Mouse (Mus musculus) forebrain, postnatal 0 days (tissue): ENCODE measurements at regions not wholly inside any gene's neighbourhood (a gene's known extent, or its start where the extent isn't known, plus 50 kb on each side); places are given as distances from the start of the nearest gene placed in this dataset.
"Not testable (repeated sequence)": the region's sequence is repeated elsewhere in the genome, so short reads cannot be mapped to it uniquely, and the experiment has no call there.

ENCODE experiments used
- ATAC-seq: fragments of 200-750 bp; cut with Nextera tagmentation; 2 replicates; pipeline ENCODE4 v1.8.0; 2017; ENCODE audit warnings: mild to moderate bottlenecking, moderate library complexity
- DNase-seq: peaks from one replicate; pipeline ENCODE4 v3.0.0-alpha.2; 2015
- H3K27ac ChIP-seq: fragments of 300-500 bp; sonication (generic); 2 replicates; pipeline ENCODE4 v1.5.1; 2014; ENCODE audit warnings: low read depth, mild to moderate bottlenecking, antibody characterized with exemption, low read length, moderate library complexity, mixed read lengths
- H3K27me3 ChIP-seq: fragments of 300-500 bp; sonication (generic); 2 replicates; pipeline ENCODE4 v1.6.1; 2014; ENCODE audit warnings: mild to moderate bottlenecking, low read length, mixed read lengths; ENCODE audit not compliant: insufficient read depth
- H3K36me3 ChIP-seq: fragments of 300-500 bp; sonication (generic); 2 replicates; pipeline ENCODE4 v1.6.1; 2014; ENCODE audit warnings: mild to moderate bottlenecking, moderate library complexity; ENCODE audit not compliant: insufficient read depth
- H3K4me1 ChIP-seq: fragments of 300-500 bp; sonication (generic); 2 replicates; pipeline ENCODE4 v1.6.1; 2014; ENCODE audit warnings: antibody characterized with exemption; ENCODE audit not compliant: insufficient read depth
- H3K4me2 ChIP-seq: fragments of 300-500 bp; sonication (generic); 2 replicates; pipeline ENCODE4 v1.6.1; 2014; ENCODE audit warnings: low read depth, mild to moderate bottlenecking, moderate library complexity
- H3K4me3 ChIP-seq: fragments of 300-500 bp; sonication (generic); 2 replicates; pipeline ENCODE4 v1.5.1; 2014; ENCODE audit warnings: low read depth, low read length, mixed read lengths
- H3K9ac ChIP-seq: fragments of 300-500 bp; sonication (generic); 2 replicates; pipeline ENCODE4 v1.6.1; 2014; ENCODE audit warnings: mild to moderate bottlenecking
- H3K9me3 ChIP-seq: fragments of 300-500 bp; sonication (generic); 2 replicates; pipeline ENCODE4 v1.6.1; 2016; ENCODE audit warnings: low read length
- CTCF ChIP-seq: sonication (generic); IDR thresholded peaks from 2 replicates; pipeline ENCODE4 v1.5.1; 2016; ENCODE audit warnings: antibody characterized with exemption, control low read depth, low read depth
- WGBS: fragments of 180-500 bp; shearing (Covaris S2); extraction: QIAGEN DNeasy Blood & Tissue Kit; methylation state at CpG from one replicate; pipeline ENCODE4 v1.1.7; 2014; 5-methylcytosine and 5-hydroxymethylcytosine counted together

- DNase-seq (no peak), ATAC-seq (no peak)
- H3K27ac ChIP-seq, result no peak overlapping the region
- H3K4me2 ChIP-seq, result no peak overlapping the region
- no peaks in the 10 kb centered on the region for H3K36me3 ChIP-seq
- no peaks in the 10 kb centered on the region for H3K27me3 ChIP-seq
- TF ChIP-seq CTCF, result no peak
- H3K4me1 ChIP-seq, result no peaks in the 10 kb centered on the region
- H3K4me3 ChIP-seq, result no peak overlapping the region
- no peaks in the 10 kb centered on the region for H3K9me3 ChIP-seq
- H3K9ac ChIP-seq, result no peak overlapping the region
Measured at GRCm38 (mm10) chr17:16461208-16461607, 602.7 kb upstream of the Zfp960 start.

- WGBS, result 24% methylated on average over 3 of the region's 3 CpGs
Measured at GRCm38 (mm10) chr17:16453098-16453497, 610.8 kb upstream of the Zfp960 start.

GRCm38 (mm10) chr17:16444562-16444961, 613.7 kb upstream of the Rgmb start:
- TF ChIP-seq CTCF, result no peak
- 20% methylated on average over 3 of the region's 3 CpGs for WGBS
- Histone ChIP-seq H3K27ac (no peak overlapping the region), H3K4me2 (no peak overlapping the region), H3K36me3 (no peaks in the 10 kb centered on the region), H3K9me3 (no peaks in the 10 kb centered on the region), H3K9ac (no peak overlapping the region), H3K4me3 (no peak overlapping the region), H3K4me1 (no peaks in the 10 kb centered on the region), H3K27me3 (no peaks in the 10 kb centered on the region)
- ATAC-seq (peak; percentile 56), DNase-seq (peak; percentile 27)

More at GRCm38 (mm10) chr17:16453098-16453497, 610.8 kb upstream of the Zfp960 start:
- Histone ChIP-seq H3K27ac (no peak overlapping the region), H3K36me3 (no peaks in the 10 kb centered on the region), H3K4me2 (no peak overlapping the region), H3K4me1 (no peaks in the 10 kb centered on the region), H3K4me3 (no peak overlapping the region), H3K9ac (no peak overlapping the region), H3K27me3 (no peaks in the 10 kb centered on the region), H3K9me3 (no peaks in the 10 kb centered on the region)
- no peak for ATAC-seq
- no peak for DNase-seq
- no peak for TF ChIP-seq CTCF

- Histone ChIP-seq H3K4me3 (no peak overlapping the region), H3K27me3 (no peaks in the 10 kb centered on the region), H3K4me1 (no peaks in the 10 kb centered on the region), H3K36me3 (no peaks in the 10 kb centered on the region), H3K27ac (no peak overlapping the region), H3K9me3 (no peaks in the 10 kb centered on the region), H3K4me2 (no peak overlapping the region), H3K9ac (no peak overlapping the region)
- DNase-seq (no peak), ATAC-seq (no peak)
- TF ChIP-seq CTCF, result no peak
Measured at GRCm38 (mm10) chr17:16395193-16395612, 564.4 kb upstream of the Rgmb start.

GRCm38 (mm10) chr17:16374855-16375221, 544.0 kb upstream of the Rgmb start:
- H3K27ac ChIP-seq, H3K4me3 ChIP-seq, DNase-seq, ATAC-seq, H3K9ac ChIP-seq, H3K9me3 ChIP-seq, H3K27me3 ChIP-seq, H3K4me1 ChIP-seq, H3K36me3 ChIP-seq, H3K4me2 ChIP-seq: not testable (repeated sequence)
- 83% methylated on average over 2 of the region's 2 CpGs for WGBS

GRCm38 (mm10) chr17:16374119-16374854, 543.4 kb upstream of the Rgmb start:
- not testable (repeated sequence) for H3K36me3 ChIP-seq, ATAC-seq, H3K9ac ChIP-seq, DNase-seq, H3K9me3 ChIP-seq, H3K4me2 ChIP-seq, H3K4me1 ChIP-seq, H3K27me3 ChIP-seq, H3K4me3 ChIP-seq, H3K27ac ChIP-seq
- WGBS, result 56% methylated on average over 5 of the region's 5 CpGs

- 75% methylated on average over 1 of the region's 1 CpGs for WGBS
- Histone ChIP-seq H3K4me3 (no peak overlapping the region), H3K27ac (no peak overlapping the region), H3K9ac (no peak overlapping the region), H3K36me3 (no peaks in the 10 kb centered on the region), H3K9me3 (no peaks in the 10 kb centered on the region), H3K27me3 (no peaks in the 10 kb centered on the region), H3K4me1 (no peaks in the 10 kb centered on the region), H3K4me2 (no peak overlapping the region)
- TF ChIP-seq CTCF, result no peak
- no peak for DNase-seq
- no peak for ATAC-seq
Measured at GRCm38 (mm10) chr17:16372976-16373375, 542.1 kb upstream of the Rgmb start.

- Histone ChIP-seq H3K9me3 (no peaks in the 10 kb centered on the region), H3K4me2 (no peak overlapping the region), H3K27me3 (no peaks in the 10 kb centered on the region), H3K4me1 (no peaks in the 10 kb centered on the region), H3K4me3 (no peak overlapping the region), H3K9ac (no peak overlapping the region), H3K27ac (no peak overlapping the region), H3K36me3 (no peaks in the 10 kb centered on the region)
- 39% methylated on average over 2 of the region's 2 CpGs for WGBS
- ATAC-seq (no peak), DNase-seq (no peak)
- no peak for TF ChIP-seq CTCF
Measured at GRCm38 (mm10) chr17:16344061-16344460, 513.2 kb upstream of the Rgmb start.
